Mouse (Mus musculus) bone marrow macrophage, adult 2 months (primary cell): Measurements from ENCODE around the gene Crygn.

Experiments used
- CTCF ChIP-seq: IDR thresholded peaks from 2 replicates; pipeline ENCODE4 v1.5.1; 2012; ENCODE audit warnings: low read depth, mild to moderate bottlenecking, low read length, moderate library complexity
- POLR2A ChIP-seq: IDR thresholded peaks from 2 replicates; pipeline ENCODE4 v1.6.1; 2012; ENCODE audit warnings: mild to moderate bottlenecking, low read depth, low read length, borderline replicate concordance

GRCm38 (mm10) chr5:24797858-24798257 is 40.0 kb upstream of the Crygn start:
- TF ChIP-seq CTCF (no peak), POLR2A (no peak)
